Mouse (Mus musculus) kidney, postnatal 10 days (tissue): Measurements from ENCODE around the gene Sap30l.
"Not testable (repeated sequence)": the region's sequence is repeated elsewhere in the genome, so short reads cannot be mapped to it uniquely, and the experiment has no call there.

Experiments used
- DNase-seq: peaks from one replicate; pipeline ENCODE4 v3.0.0; 2021; ENCODE audit warnings: mixed read lengths

The Sap30l gene

GRCm38 (mm10) chr11:57800266-57800951, 1.0 kb upstream of the Sap30l start:
- DNase-seq: peak; percentile 25

GRCm38 (mm10) chr11:57801766-57802510, 501 bp downstream of the Sap30l start:
- DNase-seq: peak; percentile 84

- peak; percentile 35 for DNase-seq
Measured at GRCm38 (mm10) chr11:57802511-57802870, 1.1 kb downstream of the Sap30l start.

- DNase-seq: no peak
Measured at GRCm38 (mm10) chr11:57805047-57805446, 3.6 kb downstream of the Sap30l start.

GRCm38 (mm10) chr11:57809017-57809731, 7.7 kb downstream of the Sap30l start:
- DNase-seq: no peak

- no peak for DNase-seq
Measured at GRCm38 (mm10) chr11:57809732-57810098, 8.3 kb downstream of the Sap30l start.

GRCm38 (mm10) chr11:57811006-57811405, 9.6 kb downstream of the Sap30l start:
- DNase-seq: no peak

- DNase-seq: no peak
Measured at GRCm38 (mm10) chr11:57812212-57812611, 10.8 kb downstream of the Sap30l start.

GRCm38 (mm10) chr11:57813641-57814040, 12.2 kb downstream of the Sap30l start:
- DNase-seq: no peak

- DNase-seq: no peak
Measured at GRCm38 (mm10) chr11:57818189-57818588, 16.8 kb downstream of the Sap30l start.

- DNase-seq: peak; percentile 92
Measured at GRCm38 (mm10) chr11:57819999-57820581, 18.7 kb downstream of the Sap30l start.

- DNase-seq: not testable (repeated sequence)
Measured at GRCm38 (mm10) chr11:57823159-57823558, 21.7 kb downstream of the Sap30l start.

GRCm38 (mm10) chr11:57823714-57824113, 22.3 kb downstream of the Sap30l start:
- no peak for DNase-seq

- not testable (repeated sequence) for DNase-seq
Measured at GRCm38 (mm10) chr11:57825234-57825633, 23.8 kb downstream of the Sap30l start.

GRCm38 (mm10) chr11:57827048-57827914, 25.8 kb downstream of the Sap30l start:
- peak; percentile 41 for DNase-seq

- peak; percentile 44 for DNase-seq
Measured at GRCm38 (mm10) chr11:57827915-57828545, 26.6 kb downstream of the Sap30l start.

GRCm38 (mm10) chr11:57828955-57829870, 27.8 kb downstream of the Sap30l start:
- peak; percentile 24 for DNase-seq

GRCm38 (mm10) chr11:57829871-57830775, 28.7 kb downstream of the Sap30l start:
- no peak for DNase-seq

- no peak for DNase-seq
Measured at GRCm38 (mm10) chr11:57831281-57831781, 29.9 kb downstream of the Sap30l start.
